Mouse (Mus musculus): Measurements from ENCODE around the gene Hipk1. TPM values are rescaled to one million over a fixed set of nuclear protein-coding genes. Genes with fewer than 3 reads are reported as not detected.

The Hipk1 gene
- polyA plus RNA-seq, 3 experiments from 2014 or later, result 28.8 to 71.0 (median 34.9) TPM

DNA sequence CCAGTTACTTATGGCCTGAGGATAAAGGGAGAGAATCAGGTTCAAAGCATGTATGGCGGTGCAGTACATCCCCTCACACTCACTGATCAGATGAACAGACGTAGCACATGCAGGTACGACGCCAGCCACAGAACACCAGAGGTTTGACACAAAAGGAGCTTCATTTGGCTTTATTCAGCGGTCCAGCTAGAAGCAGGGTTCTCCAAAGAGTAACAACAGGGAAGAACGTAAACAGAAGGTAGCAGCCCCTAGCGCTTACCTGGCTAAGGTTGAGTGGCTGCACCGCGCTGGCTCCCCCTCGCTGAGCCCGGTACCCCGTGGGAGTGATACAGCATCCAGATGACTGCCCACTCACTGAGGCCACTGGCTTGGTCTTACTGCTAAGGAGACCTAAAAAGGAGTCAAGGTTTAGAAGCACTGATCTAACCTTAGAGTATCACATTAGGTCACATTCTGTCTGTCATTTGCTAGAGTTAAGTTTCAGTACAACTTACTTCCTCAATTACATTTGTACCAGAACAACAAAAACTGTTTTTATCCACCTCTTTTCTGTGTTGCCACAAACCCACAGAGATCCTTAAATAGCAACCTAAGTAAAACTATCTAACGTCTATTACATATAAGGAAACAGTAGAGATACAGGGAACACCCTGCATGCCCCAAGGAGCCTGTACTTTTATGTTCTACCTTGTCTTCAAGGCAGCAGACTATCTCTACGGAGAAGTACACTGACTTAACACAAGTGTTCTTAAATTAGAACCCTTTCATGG, 46.2 kb downstream of the Hipk1 start:
- no peak for ATAC-seq

DNA sequence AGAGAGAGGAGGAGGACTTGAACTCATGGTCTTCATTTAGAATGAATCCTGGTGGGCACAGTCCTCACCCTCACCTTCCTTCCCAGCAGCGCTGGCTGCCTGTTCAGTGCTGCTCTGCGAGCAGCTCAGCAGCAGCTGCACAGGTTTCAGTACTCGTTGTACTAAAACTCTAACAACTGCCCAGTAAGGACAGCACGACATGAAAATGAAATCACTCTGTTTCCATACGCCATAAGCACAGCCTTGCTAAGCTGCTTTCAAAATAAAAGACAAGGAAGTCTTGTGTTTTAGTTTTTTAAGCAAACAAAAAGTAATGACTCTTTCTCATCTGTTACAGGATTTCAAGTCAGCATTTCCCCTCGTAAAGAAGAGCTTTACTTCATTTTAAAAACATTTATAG, 48.2 kb downstream of the Hipk1 start:
- ATAC-seq, result no peak

DNA sequence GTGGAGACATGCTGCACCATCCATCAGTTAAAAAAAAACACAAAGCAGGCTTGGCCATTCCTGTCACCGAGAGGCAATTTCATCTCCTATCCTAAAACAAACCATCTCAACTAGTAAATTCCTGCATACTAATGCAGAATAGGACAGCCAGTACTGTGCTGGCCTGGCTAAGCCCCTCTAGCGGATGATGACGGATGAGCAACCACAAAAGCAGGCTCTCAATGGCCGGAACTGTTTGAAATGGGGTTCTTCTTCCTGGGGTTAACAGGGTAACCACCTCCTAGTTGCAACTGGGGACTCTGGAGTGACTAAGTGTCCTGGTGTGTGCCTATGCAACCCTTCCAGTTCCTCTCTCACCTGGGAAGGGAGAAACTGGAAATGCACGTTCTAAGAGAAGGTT, 51.0 kb downstream of the Hipk1 start:
- no peak for ATAC-seq

DNA sequence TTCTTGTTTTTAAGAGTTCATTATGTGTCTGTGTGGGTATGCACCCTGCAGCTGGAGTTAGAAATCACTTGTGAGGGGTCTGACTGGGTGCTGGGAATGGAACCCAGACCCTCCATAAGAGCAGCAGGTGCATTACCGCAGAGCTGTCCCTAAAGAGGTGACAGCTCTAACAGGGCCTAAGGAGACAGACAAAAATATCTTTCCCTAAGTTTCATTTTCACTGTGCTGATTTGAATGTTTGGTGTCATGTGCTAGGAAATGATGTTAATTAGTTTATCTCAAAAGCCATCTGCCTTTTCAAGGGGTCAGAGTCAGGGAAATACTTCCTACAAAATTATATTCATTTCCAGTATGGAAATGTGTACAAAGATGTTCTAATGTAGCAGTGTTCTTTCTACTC, 52.0 kb downstream of the Hipk1 start, which contains the start of gene Gm10964:
TSS of gene Gm10964 (plus strand) at position 38 of the 400 bp plus-strand sequence.
- ATAC-seq, result no peak

DNA sequence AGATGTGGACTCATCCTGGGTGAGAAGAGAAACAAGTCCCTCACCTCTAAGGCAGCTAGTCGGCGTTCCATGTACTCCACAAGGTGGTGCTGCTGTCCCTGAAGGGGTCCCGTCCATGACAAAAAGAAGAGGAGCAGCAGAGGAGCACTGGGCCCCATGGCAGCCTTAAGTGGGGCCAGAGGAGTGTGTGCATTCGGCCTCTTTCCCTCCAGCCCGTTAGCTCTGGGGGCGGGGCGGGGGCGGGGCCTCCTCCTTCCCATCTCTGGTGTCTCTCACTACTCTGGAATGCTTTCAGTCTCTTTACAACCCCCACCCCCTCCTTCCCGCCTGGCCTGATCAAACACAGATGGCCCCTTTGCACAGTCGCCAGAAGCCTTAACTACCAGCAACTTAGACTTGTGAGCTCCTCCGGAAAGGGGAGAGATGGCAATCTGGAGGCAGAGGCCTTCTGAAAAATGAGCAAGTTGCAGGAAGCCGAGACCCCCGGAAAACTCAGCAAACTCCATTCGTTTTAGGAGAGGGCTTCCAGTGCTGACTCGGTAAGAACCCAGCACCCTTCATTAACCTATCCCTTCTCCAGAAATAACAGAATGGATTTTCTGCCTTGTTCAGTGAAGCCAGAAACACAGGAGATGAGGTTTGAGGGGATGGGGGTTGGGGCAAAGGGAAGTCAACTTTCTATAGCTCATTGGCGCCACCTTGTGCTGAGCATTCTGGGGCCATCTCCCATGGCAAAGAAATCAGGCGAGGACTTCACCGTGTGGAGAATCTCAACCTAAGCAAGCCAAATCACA, 53.4 kb downstream of the Hipk1 start, which contains the start of gene Olfml3:
TSS of gene Olfml3 (minus strand) at position 224 of the 794 bp plus-strand sequence.
- peak; percentile 77 for ATAC-seq

DNA sequence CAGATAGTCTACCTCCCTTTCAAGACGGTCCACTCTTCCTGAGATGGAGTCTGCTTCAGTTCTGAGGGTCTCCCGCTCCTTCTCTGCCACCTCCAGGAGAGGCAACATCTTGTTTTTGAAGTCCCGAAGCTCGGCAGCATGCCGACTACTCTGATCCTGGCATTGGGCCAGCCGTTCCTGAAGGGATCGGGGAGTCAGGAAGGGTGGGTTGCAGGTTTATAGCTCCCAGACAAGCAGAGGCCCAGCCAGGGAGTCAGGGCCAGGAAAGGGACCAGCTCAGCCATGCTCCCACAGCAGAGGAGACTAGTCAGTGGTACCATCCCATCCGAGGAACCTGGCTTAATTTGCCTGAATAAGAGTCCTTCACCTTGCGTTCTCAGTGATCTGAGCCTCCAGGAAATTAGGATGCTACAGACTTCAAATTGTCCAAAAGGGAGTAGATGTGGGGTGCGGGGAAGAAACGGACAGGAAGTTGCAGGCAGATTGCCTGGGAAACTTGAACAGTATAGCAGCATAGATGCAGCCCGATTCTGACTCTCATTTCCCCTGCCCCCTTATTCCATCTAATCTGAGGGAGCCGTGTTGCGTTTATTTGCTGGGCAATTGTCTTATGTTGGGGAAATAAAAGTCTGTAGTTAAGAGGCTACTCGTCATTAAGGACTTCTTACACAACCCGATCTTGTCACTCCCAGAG, 54.2 kb downstream of the Hipk1 start:
- ATAC-seq, result no peak

DNA sequence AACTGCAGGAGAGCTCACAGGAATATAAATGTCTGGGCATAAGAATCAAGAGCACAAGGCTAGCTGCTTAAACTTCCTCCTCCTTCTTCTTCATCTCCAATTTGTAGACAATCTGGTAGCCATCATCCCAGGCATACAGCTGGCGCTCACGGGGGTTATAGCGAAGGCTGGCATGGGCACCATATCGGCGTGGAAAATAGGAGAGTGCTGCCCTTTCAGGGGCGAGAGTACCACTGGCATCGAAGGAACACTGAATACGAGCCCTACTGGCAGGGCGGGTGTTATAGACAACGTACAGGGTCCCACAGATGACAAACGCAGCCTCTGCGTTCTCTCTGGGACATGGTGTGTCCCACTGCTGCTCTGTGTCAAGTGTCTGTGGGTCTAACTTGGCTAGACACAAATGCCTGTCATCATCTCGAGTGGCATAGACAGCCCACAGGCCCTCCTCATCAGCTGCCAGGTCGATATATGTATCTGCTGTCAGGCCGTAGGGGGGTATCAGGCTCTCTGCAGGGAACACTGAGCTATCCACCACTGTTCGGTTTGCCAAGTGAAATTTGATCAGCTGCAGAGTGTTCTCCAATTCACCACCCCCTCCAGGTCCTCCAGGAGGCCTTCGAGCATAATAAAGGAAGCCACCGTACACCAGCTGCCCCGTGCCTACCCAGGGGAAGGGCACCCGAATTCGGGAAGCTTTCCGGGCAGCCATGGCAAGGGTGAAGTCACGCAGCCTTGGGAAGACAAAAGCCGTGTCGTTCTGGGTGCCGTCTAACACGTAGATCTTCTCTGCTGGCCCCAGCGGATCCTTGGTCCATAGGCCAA, 55.4 kb downstream of the Hipk1 start:
- no peak for ATAC-seq

DNA sequence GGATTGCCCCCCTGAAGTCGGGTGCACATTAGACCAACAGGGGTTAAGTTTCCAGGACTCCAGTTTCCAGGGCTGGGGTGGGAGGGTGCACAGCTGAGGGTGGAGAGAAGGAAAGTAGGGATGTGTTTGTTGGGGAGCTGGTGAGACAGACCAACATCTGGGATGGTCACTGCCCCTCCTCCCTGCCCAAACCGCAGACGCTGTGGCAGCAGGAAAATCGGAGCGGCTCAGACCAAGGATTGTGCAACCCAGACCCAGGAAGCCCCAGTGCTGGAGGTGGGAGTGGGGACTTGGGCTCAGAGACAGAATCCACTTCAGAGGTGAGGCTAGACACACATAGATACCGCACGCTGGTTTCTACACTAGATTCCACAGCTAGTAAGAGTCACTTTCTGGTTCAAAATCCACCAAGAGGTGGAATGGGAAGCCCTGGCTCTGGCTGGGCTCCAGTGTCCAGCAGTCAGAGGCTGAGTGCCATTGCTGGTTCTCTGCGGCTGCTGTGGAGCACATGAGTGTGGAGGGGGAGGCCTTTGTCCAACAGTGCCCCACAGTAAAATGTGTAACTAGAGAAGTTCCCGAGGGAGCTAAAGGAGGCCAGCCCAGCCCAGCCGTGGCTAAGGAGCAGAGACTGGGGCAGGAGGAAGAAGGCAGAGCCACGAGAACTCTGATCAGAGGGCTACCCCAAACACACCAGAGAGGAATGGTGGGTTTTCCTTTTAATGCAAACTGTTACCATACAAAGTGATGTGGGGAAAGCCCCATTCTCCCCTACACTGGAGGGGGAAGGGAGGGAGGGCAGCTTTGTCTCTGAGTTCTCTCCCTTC, 56.5 kb downstream of the Hipk1 start:
- no peak for ATAC-seq

DNA sequence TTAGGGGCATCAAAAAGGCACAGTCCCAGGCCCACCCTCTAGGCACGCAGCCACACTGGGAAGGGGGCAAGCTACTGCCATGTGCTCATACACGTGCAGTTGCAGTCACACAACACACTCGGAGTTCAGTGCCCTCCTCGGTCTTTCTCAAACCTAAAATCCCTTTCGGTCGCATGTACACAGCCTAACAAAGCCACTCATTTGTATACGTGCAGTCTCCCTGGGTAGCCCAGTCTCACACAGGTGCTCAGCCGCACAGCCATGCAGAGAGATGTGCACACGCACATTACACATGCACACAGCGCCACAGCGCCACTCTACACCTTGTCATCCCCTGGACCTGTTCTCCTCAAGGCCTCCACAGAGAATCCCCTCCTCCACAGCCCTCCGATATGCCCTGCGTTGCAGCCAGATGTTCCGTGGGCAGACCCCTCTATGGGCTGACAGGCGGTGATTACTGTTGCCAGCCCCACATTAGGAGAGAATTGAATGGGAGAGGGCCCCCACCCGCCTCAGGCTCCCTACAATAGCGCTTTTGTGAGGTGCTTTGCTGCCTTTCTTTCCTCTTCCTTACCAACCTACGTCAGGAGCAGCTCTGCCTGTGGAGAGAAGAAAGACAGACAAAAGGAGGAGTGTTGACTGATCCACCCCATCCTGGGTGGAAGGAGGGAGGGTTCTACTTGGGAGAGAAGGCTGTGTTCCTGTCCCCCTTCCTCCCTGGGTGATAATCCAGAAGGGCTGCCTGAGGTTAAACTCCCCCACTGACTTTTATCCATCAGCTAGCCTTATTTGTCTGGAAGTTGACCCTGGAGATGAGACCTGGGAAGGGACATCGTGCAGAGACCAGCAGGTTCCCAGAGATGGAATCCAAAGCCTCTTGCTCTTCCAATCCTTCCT, 57.3 kb downstream of the Hipk1 start:
- no peak for ATAC-seq

DNA sequence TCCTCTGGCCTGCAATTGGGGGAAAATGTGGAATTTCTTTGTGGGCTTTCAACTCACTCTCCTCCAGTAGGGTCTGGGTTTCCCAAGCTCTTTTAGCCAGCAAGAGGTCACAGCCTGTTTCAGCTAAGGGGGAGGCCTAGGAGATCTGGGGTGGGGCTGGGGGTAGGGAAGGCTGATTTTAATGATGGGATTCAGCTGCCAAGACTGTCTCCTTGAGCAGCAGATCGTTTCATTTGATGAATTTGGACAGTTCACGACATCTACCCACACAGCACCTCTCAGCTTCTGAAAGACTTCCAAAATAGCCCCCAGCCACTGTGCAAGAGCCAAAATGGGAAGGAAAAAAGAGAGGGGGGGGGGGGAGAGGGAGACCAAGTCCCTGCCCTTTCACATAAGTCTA, 58.2 kb downstream of the Hipk1 start:
- ATAC-seq, result no peak

DNA sequence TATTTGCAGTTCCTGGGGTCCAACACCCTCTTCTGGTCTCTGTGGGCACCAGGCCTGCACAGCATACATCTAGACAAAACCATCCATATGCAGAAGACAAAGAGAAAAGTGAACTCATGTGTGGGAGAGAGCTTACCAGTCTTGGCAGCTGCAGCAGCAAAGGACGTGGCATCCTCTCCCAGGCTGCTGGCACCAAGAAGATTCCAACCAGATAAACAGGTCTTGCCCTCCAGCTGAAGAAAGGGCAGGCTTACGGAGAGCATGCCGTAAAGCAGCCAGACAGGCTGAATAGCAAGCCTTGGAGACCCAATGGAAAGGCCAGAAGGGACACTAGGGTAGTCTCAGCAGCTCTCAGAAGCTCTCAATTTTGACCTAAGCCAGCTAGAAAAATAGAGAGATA, 59.2 kb downstream of the Hipk1 start:
- no peak for ATAC-seq

DNA sequence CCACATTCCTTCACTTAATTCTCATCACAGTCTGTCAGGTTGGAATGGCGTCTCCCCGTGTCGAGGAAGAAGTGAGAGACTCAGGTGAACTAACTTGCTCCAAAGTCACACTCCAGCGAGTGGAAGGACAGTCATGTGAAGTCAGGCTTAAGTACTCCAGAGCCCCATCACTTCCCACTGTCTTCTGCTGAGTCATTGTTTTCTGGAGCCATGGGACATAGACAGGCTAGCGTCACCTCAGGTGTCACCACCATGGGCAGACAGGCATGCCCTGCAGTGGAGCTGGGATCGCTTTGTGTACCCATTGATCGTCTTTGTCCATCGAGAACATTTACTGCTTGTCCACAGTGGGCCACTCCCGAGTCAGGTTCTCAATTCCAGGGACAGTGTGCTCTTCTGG, 61.5 kb downstream of the Hipk1 start:
- no peak for ATAC-seq

DNA sequence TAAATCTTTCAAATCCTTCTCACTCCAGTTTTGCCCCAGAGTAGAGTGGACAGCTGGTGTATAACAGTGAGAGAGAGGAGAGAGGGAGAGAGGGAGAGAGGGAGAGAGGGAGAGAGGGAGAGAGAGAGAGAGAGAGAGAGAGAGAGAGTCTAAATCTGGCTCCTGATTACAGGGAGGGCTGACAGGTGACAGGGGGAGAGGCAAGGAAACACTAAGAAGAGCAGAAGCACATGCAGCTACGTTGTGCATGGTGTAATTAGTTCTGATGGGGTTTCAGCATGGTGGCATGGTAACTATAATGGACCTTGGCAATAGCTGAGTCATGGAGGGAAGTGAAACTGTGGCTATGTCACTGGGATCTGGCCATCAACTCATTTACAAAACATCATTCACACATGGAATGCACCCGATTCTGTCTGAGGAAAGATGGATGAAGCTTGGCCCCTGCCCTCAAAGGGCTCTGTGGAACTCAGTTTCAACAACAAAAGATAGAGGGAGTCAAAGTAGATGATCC, 63.5 kb downstream of the Hipk1 start:
- ATAC-seq, result no peak

DNA sequence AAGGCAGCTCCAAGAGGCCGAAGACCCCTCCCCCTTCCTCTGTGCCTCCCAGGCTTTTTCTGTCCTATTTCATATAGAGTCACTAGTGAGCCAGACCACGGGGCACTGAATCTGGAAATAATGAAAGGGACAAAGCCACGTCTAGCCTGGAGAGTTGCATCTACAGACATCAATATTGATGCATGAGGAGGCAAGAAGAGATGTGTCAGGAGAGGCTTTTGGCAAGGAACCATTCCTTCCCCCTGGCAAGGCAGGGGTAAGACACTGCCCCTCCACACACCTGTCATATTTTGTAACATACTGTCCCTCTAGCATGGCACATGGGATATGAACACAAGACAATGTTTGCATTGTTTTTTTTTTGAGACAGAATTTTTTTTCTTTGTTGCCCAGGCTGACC, 64.7 kb downstream of the Hipk1 start:
- no peak for ATAC-seq

DNA sequence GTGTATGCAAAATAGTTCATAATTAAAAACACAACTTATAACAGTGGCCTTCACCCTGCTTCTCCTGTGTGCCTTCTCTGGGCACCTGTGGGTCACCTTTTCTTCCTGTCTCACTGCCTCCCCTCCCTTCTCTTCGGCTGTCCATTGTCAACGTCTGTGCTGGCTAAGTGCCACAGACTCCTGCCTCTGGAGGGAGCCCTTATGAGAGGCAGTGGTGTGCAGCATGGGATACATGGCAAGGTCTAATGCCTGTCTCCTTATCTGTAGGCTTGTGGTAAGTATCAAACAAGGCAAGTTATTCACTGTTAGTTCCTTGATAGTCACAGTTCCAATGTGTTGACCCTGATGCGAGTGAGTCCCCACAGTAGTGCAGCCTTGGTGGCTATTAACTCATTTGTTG, 67.2 kb downstream of the Hipk1 start:
- ATAC-seq, result no peak

DNA sequence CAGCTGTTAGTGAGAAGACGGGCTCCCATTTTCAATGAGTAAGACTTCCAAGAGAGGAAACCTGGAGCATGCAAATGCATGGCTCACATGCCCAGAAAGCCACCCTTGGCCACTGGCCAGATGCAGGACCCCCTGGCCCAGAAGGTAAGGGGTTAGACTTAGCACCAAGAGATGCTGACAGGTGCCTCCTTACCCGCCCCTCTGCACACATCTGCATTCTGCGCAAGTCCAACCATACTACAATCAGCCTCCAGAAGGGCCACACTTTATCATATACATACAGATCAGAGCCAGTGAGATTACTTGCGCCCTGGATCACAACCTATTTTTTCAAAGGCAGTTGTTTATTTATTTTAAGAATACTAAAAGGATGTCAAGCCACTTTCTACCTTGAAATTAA, 72.6 kb downstream of the Hipk1 start:
- no peak for ATAC-seq

DNA sequence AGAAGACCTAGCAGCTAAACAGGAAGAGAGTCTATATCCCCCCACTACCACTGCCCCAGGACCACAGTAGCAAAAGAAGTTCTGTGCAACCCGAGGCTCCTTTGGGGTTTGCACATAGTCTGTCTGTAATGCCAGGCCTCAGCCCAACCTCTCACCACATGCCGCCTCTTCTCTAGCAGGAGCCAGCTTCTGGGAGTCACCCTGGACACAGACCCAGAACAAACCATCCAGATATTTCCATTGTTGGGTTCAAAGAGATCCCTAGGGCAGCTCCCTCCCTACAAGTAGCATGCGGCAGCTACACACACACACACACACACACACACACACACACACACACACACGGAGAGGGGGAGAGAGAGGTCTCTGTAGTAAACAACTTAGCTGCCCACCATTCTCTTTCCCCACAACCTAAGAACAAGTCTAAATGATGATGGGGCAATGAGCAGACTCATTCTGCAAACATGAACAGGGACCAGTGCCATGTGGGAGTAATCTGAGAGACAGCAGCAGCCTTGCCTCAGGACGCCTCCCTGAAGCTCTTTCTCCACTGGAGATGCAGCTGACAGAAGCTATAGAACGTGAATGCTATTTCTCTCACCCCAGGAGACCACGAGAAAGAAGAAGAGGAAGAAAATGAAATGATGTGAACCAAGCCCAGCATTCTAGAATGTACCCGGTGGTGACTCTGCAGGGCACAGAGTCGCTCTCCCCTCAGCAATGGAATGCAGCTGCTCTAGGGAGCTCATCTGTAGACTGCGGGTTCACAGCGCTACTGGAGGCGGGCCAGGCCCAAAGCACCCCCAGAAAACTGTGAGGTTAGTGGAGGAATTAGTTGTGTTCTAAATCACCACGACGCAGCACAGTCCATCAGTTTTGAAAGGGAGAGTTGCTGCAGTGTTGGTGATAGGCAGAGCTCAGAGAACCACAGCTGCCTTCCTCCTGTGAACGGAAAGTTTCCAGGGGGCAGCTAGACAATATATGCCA, 74.3 kb downstream of the Hipk1 start:
- no peak for ATAC-seq

DNA sequence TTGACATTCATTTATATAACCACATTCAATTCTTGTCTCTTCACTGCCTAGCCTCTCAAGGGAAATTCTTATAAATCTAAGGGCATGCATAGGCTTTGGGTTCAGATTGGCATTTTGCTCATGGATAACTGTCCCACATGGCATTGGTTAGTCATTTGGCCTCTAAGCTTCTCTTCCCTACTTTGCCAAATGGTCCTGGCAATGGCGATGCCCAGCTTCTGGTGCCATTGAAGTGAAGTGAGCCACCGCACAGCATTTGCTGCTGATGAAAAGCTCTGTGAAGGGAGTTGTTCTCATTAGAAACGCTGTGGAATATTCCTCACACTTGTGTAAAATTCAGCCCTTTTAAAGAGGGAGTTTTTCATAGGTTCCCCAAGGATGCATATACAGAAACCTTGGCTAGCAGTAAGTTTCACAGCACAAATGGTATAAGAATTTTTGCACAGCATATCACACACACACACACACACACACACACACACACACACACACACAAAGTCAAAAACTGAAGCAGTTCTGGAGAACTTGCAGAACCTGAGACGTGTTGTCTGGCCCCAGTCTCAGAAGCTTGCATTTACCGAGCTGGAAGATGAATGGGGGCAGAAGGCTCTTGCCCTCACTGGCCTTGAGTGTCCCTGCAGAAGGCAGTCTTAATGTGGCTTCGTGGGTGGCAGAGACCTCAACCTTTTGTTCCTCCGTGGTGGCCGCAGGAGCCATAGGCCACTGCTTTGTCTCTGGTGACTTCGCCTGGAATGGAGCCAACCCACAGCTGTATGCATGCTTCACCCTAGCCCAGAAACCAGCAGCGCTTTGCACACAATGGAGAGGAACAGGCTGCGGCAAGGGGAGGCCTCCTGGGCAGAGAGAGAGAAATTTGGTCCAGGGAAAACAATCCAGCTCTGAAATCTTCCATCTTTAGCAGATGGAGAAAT, 75.3 kb downstream of the Hipk1 start:
- no peak for ATAC-seq

All from inflammation-experienced regulatory T-cells, adult 6 months (primary cell).